Mouse (Mus musculus): ENCODE measurements around the gene Hlx. TPM values are rescaled to one million over a fixed set of nuclear protein-coding genes. Genes with fewer than 3 reads are reported as not detected.

Hlx gene
- polyA plus RNA-seq, 1 experiment from 2014 or later, result 2.2 TPM

GRCm38 (mm10) chr1:184699295-184699694 is 33.1 kb downstream of the Hlx start:
- Histone ChIP-seq H3K27ac (ENCODE audit: low read depth, low read length) (no peak overlapping the region), H3K36me3 (ENCODE audit: control insufficient read depth, insufficient read depth, low read length) (no peaks in the 10 kb centered on the region), H3K9me3 (ENCODE audit: control insufficient read depth, low read length) (no peaks in the 10 kb centered on the region), H3K9ac (ENCODE audit: low read length) (no peak overlapping the region), H3K4me1 (ENCODE audit: control insufficient read depth, insufficient read depth, low read length) (no peaks in the 10 kb centered on the region), H3K27me3 (ENCODE audit: control insufficient read depth, insufficient read depth, low read length) (no peaks in the 10 kb centered on the region), H3K4me3 (ENCODE audit: low read depth, low read length) (no peak overlapping the region), H3K4me2 (no peak overlapping the region)
- DNase-seq (ENCODE audit: low spot score, missing footprints) (no peak), ATAC-seq (ENCODE audit: low FRiP score) (no peak)
- WGBS, result 100% methylated on average over 1 of the region's 1 CpGs

- H3K36me3 ChIP-seq (ENCODE audit: control insufficient read depth, insufficient read depth, low read length), result no peaks in the 10 kb centered on the region
- no peak overlapping the region for H3K27ac ChIP-seq (ENCODE audit: low read depth, low read length)
- WGBS, result 88% methylated on average over 2 of the region's 2 CpGs
- no peaks in the 10 kb centered on the region for H3K27me3 ChIP-seq (ENCODE audit: control insufficient read depth, insufficient read depth, low read length)
- DNase-seq (ENCODE audit: low spot score, missing footprints) (no peak), ATAC-seq (ENCODE audit: low FRiP score) (no peak)
- no peak overlapping the region for H3K4me3 ChIP-seq (ENCODE audit: low read depth, low read length)
- H3K4me2 ChIP-seq, result no peak overlapping the region
- no peak overlapping the region for H3K9ac ChIP-seq (ENCODE audit: low read length)
- no peaks in the 10 kb centered on the region for H3K4me1 ChIP-seq (ENCODE audit: control insufficient read depth, insufficient read depth, low read length)
- H3K9me3 ChIP-seq (ENCODE audit: control insufficient read depth, low read length), result no peaks in the 10 kb centered on the region
Observed at GRCm38 (mm10) chr1:184695451-184695850, 37.0 kb downstream of the Hlx start.

- Histone ChIP-seq H3K27me3 (ENCODE audit: control insufficient read depth, insufficient read depth, low read length) (no peaks in the 10 kb centered on the region), H3K27ac (ENCODE audit: low read depth, low read length) (no peak overlapping the region), H3K9ac (ENCODE audit: low read length) (no peak overlapping the region), H3K4me1 (ENCODE audit: control insufficient read depth, insufficient read depth, low read length) (no peaks in the 10 kb centered on the region), H3K4me2 (no peak overlapping the region), H3K9me3 (ENCODE audit: control insufficient read depth, low read length) (no peaks in the 10 kb centered on the region), H3K4me3 (ENCODE audit: low read depth, low read length) (no peak overlapping the region), H3K36me3 (ENCODE audit: control insufficient read depth, insufficient read depth, low read length) (no peaks in the 10 kb centered on the region)
- 87% methylated on average over 10 of the region's 10 CpGs for WGBS
- DNase-seq (ENCODE audit: low spot score, missing footprints) (no peak), ATAC-seq (ENCODE audit: low FRiP score) (no peak)
Observed at GRCm38 (mm10) chr1:184692204-184692904, 40.1 kb downstream of the Hlx start.

DNA sequence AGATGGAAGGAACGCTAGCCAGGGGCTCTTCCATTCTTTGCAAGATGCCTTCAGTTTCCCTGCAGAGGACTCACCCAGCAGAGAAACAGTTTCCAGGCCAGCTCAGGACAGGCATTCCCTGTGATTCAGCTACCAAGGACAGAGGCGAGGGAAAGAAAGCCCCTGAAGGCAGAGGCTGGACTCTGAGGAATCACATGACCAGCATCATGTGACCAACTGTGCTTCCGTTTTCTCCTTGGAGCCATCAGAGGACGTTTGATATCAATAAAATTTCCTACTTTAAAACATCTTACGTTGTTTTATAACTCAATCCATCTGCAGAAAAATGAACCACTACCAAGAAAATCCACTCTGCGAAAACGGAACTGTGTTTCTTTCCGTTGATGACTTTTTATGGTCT is 41.2 kb downstream of the Hlx start:
- ATAC-seq (ENCODE audit: low FRiP score), result no peak
- DNase-seq (ENCODE audit: low spot score, missing footprints), result no peak
- 88% methylated on average over 8 of the region's 8 CpGs for WGBS

DNA sequence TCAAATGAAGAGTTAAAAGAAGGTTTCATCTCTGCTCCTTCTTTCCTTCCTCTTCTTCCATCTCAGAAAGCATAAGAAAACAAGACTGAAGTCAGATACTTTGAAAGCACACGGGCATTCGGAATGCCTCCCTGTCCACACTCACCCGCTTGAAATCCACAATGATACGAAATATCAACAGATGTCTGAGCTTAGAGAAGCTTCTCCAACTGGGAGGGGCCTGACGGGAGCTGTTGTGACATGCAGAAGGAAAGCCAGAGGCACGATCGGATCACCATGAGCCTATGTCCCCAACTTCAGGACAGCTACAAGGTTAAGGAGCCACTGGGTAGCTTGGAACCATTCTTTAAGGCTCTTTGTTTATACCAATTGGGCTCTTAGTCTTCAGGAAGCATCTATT is 44.4 kb downstream of the Hlx start:
- H3K9me3 ChIP-seq (ENCODE audit: control insufficient read depth, low read length), result no peaks in the 10 kb centered on the region
- no peaks in the 10 kb centered on the region for H3K27me3 ChIP-seq (ENCODE audit: control insufficient read depth, insufficient read depth, low read length)
- DNase-seq (ENCODE audit: low spot score, missing footprints) (no peak), ATAC-seq (ENCODE audit: low FRiP score) (no peak)
- H3K4me1 ChIP-seq (ENCODE audit: control insufficient read depth, insufficient read depth, low read length), result no peaks in the 10 kb centered on the region
- no peak overlapping the region for H3K9ac ChIP-seq (ENCODE audit: low read length)
- no peaks in the 10 kb centered on the region for H3K36me3 ChIP-seq (ENCODE audit: control insufficient read depth, insufficient read depth, low read length)
- H3K27ac ChIP-seq (ENCODE audit: low read depth, low read length), result no peak overlapping the region
- H3K4me3 ChIP-seq (ENCODE audit: low read depth, low read length), result no peak overlapping the region
- H3K4me2 ChIP-seq, result no peak overlapping the region
- WGBS, result 93% methylated on average over 7 of the region's 7 CpGs

More for the DNA sequence above, 41.2 kb downstream of the Hlx start:
- Histone ChIP-seq H3K27me3 (ENCODE audit: control insufficient read depth, insufficient read depth, low read length) (no peaks in the 10 kb centered on the region), H3K27ac (ENCODE audit: low read depth, low read length) (no peak overlapping the region), H3K4me2 (no peak overlapping the region), H3K4me3 (ENCODE audit: low read depth, low read length) (no peak overlapping the region), H3K4me1 (ENCODE audit: control insufficient read depth, insufficient read depth, low read length) (no peaks in the 10 kb centered on the region), H3K9ac (ENCODE audit: low read length) (no peak overlapping the region), H3K9me3 (ENCODE audit: control insufficient read depth, low read length) (no peaks in the 10 kb centered on the region), H3K36me3 (ENCODE audit: control insufficient read depth, insufficient read depth, low read length) (no peaks in the 10 kb centered on the region)

GRCm38 (mm10) chr1:184687512-184687911 is 44.9 kb downstream of the Hlx start:
- 80% methylated on average over 4 of the region's 4 CpGs for WGBS
- no peak for ATAC-seq (ENCODE audit: low FRiP score)

GRCm38 (mm10) chr1:184683541-184683940 is 48.9 kb downstream of the Hlx start:
- Histone ChIP-seq H3K4me2 (no peak overlapping the region), H3K27me3 (ENCODE audit: control insufficient read depth, insufficient read depth, low read length) (no peaks in the 10 kb centered on the region), H3K9ac (ENCODE audit: low read length) (no peak overlapping the region), H3K4me1 (ENCODE audit: control insufficient read depth, insufficient read depth, low read length) (no peaks in the 10 kb centered on the region), H3K4me3 (ENCODE audit: low read depth, low read length) (no peak overlapping the region), H3K27ac (ENCODE audit: low read depth, low read length) (no peak overlapping the region), H3K36me3 (ENCODE audit: control insufficient read depth, insufficient read depth, low read length) (no peaks in the 10 kb centered on the region), H3K9me3 (ENCODE audit: control insufficient read depth, low read length) (no peaks in the 10 kb centered on the region)
- WGBS, result 78% methylated on average over 6 of the region's 6 CpGs
- ATAC-seq (ENCODE audit: low FRiP score) (no peak), DNase-seq (ENCODE audit: low spot score, missing footprints) (no peak)

More at GRCm38 (mm10) chr1:184687512-184687911, 44.9 kb downstream of the Hlx start:
- H3K4me3 ChIP-seq (ENCODE audit: low read depth, low read length), result no peak overlapping the region
- no peak overlapping the region for H3K27ac ChIP-seq (ENCODE audit: low read depth, low read length)
- H3K9ac ChIP-seq (ENCODE audit: low read length), result no peak overlapping the region
- no peaks in the 10 kb centered on the region for H3K4me1 ChIP-seq (ENCODE audit: control insufficient read depth, insufficient read depth, low read length)
- H3K27me3 ChIP-seq (ENCODE audit: control insufficient read depth, insufficient read depth, low read length), result no peaks in the 10 kb centered on the region
- no peaks in the 10 kb centered on the region for H3K9me3 ChIP-seq (ENCODE audit: control insufficient read depth, low read length)
- H3K36me3 ChIP-seq (ENCODE audit: control insufficient read depth, insufficient read depth, low read length), result no peaks in the 10 kb centered on the region
- no peak for DNase-seq (ENCODE audit: low spot score, missing footprints)
- no peak overlapping the region for H3K4me2 ChIP-seq

- H3K4me2 ChIP-seq, result no peak overlapping the region
- no peaks in the 10 kb centered on the region for H3K36me3 ChIP-seq (ENCODE audit: control insufficient read depth, insufficient read depth, low read length)
- H3K27me3 ChIP-seq (ENCODE audit: control insufficient read depth, insufficient read depth, low read length), result no peaks in the 10 kb centered on the region
- no peak overlapping the region for H3K4me3 ChIP-seq (ENCODE audit: low read depth, low read length)
- no peak for ATAC-seq (ENCODE audit: low FRiP score)
- no peaks in the 10 kb centered on the region for H3K4me1 ChIP-seq (ENCODE audit: control insufficient read depth, insufficient read depth, low read length)
- H3K9ac ChIP-seq (ENCODE audit: low read length), result no peak overlapping the region
- no peaks in the 10 kb centered on the region for H3K9me3 ChIP-seq (ENCODE audit: control insufficient read depth, low read length)
- no peak for DNase-seq (ENCODE audit: low spot score, missing footprints)
- 83% methylated on average over 8 of the region's 8 CpGs for WGBS
- H3K27ac ChIP-seq (ENCODE audit: low read depth, low read length), result no peak overlapping the region
Observed at GRCm38 (mm10) chr1:184679416-184679965, 52.9 kb downstream of the Hlx start.

DNA sequence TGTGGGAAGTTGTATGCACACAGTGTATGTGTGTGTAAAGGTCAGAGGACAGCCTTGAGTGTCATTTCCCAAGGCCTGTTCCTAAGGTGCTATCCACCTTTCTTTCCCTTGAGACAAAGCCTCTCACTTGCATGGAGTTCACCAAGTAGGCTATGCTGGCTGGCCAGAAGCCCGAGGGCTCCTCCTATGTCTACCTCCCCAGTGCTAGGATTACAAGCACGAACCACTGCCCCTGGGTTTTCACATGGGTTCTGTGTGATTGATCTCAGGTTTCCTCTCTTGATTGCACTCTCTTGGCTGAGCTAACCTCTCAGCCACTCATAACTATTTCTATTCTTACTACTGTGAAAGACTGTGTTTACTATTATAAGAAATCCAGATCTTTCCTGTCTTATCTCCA is 54.8 kb downstream of the Hlx start:
- DNase-seq (ENCODE audit: low spot score, missing footprints) (no peak), ATAC-seq (ENCODE audit: low FRiP score) (no peak)
- H3K4me2 ChIP-seq, result no peak overlapping the region
- H3K9me3 ChIP-seq (ENCODE audit: control insufficient read depth, low read length), result no peaks in the 10 kb centered on the region
- WGBS, result 68% methylated on average over 2 of the region's 2 CpGs
- no peak overlapping the region for H3K4me3 ChIP-seq (ENCODE audit: low read depth, low read length)
- no peaks in the 10 kb centered on the region for H3K4me1 ChIP-seq (ENCODE audit: control insufficient read depth, insufficient read depth, low read length)
- no peaks in the 10 kb centered on the region for H3K27me3 ChIP-seq (ENCODE audit: control insufficient read depth, insufficient read depth, low read length)
- no peak overlapping the region for H3K9ac ChIP-seq (ENCODE audit: low read length)
- H3K36me3 ChIP-seq (ENCODE audit: control insufficient read depth, insufficient read depth, low read length), result no peaks in the 10 kb centered on the region
- H3K27ac ChIP-seq (ENCODE audit: low read depth, low read length), result no peak overlapping the region

All from midbrain, embryonic 11.5 days (tissue).